ENCODE assay signal across 15 mouse cellular contexts in genomic region chr3:137900149-137900548, GRCm38 (mm10). TPM values are rescaled to one million over a fixed set of nuclear protein-coding genes. Genes with fewer than 3 reads are reported as not detected.
DNase-seq lines count a peak whose midpoint lies in the region; ATAC-seq and TF ChIP-seq lines count a peak whose summit lies in the region.
"Had no signal": no experiment of that assay in that cellular context is flagged by ENCODE, and none has a peak within 500 bp of the region (broad histone marks: within the 10 kb centered on the region; RNA-seq: fewer than 3 reads in every experiment).

No protein-coding gene starts in this region.

- TF ChIP-seq EP300 in lung, postnatal 0 days (IDR thresholded peaks at IDR 0.05) = no peak

- H3K36me3 ChIP-seq in forebrain, embryonic 14.5 days (ENCODE audit: control insufficient read depth, insufficient read depth, low read length) = peaks cover 15% of the 10 kb centered on the region; the same call in 1 of the 2 replicates
- peaks cover 22% of the 10 kb centered on the region for H3K36me3 ChIP-seq in forebrain, embryonic 10.5 days (replicated peaks)
- peaks cover 30% of the 10 kb centered on the region for H3K36me3 ChIP-seq in lung, embryonic 14.5 days (ENCODE audit: insufficient read depth)
- peaks cover 19% of the 10 kb centered on the region for H3K36me3 ChIP-seq in lung, postnatal 0 days (ENCODE audit: insufficient read depth, low read length)

- no peak overlapping the region for H3K9ac ChIP-seq in forebrain, embryonic 14.5 days (ENCODE audit: low read length)
- no peak overlapping the region for H3K9ac ChIP-seq in lung, embryonic 14.5 days
- H3K9ac ChIP-seq in lung, postnatal 0 days (replicated peaks; ENCODE audit: low read depth) = no peak overlapping the region
- H3K9ac ChIP-seq: embryonic facial prominence, embryonic 12.5 days; heart, embryonic 13.5 days; hindbrain, embryonic 15.5 days; limb, embryonic 13.5 days; stomach, embryonic 15.5 days had no signal

- H3K4me2 ChIP-seq in forebrain, embryonic 14.5 days (ENCODE audit: low read length) = no peak overlapping the region
- H3K4me2 ChIP-seq in lung, embryonic 14.5 days = no peak overlapping the region
- H3K4me2 ChIP-seq in lung, postnatal 0 days (replicated peaks; ENCODE audit: low read depth, low read length) = no peak overlapping the region
- H3K4me2 ChIP-seq: embryonic facial prominence, embryonic 12.5 days; heart, embryonic 13.5 days; hindbrain, embryonic 15.5 days; limb, embryonic 13.5 days; stomach, embryonic 15.5 days had no signal

- no peaks in the 10 kb centered on the region for H3K27me3 ChIP-seq in forebrain, embryonic 14.5 days (replicated peaks; ENCODE audit: control insufficient read depth, insufficient read depth, low read length)
- no peaks in the 10 kb centered on the region for H3K27me3 ChIP-seq in forebrain, embryonic 10.5 days (ENCODE audit: poor library complexity, severe bottlenecking)
- H3K27me3 ChIP-seq in lung, embryonic 14.5 days (ENCODE audit: insufficient read depth, low read length) = no peaks in the 10 kb centered on the region
- H3K27me3 ChIP-seq in lung, postnatal 0 days (replicated peaks; ENCODE audit: insufficient read depth, low read length) = no peaks in the 10 kb centered on the region
- H3K27me3 ChIP-seq: embryonic facial prominence, embryonic 12.5 days; heart, embryonic 13.5 days; hindbrain, embryonic 15.5 days; limb, embryonic 13.5 days; stomach, embryonic 15.5 days had no signal

- H3K4me3 ChIP-seq in forebrain, embryonic 14.5 days (ENCODE audit: low read depth, low read length) = no peak overlapping the region
- H3K4me3 ChIP-seq in forebrain, embryonic 10.5 days = no peak overlapping the region
- no peak overlapping the region for H3K4me3 ChIP-seq in lung, embryonic 14.5 days (ENCODE audit: low read depth, low read length)
- H3K4me3 ChIP-seq in lung, postnatal 0 days (ENCODE audit: low read depth, low read length) = no peak overlapping the region
- H3K4me3 ChIP-seq: embryonic facial prominence, embryonic 12.5 days; heart, embryonic 13.5 days; hindbrain, embryonic 15.5 days; limb, embryonic 13.5 days; stomach, embryonic 15.5 days had no signal

- peak; percentile 75 for DNase-seq in forebrain, embryonic 14.5 days (ENCODE audit: low spot score)
- DNase-seq in forebrain, embryonic 10.5 days (ENCODE audit: extremely low spot score, low spot score) = no peak
- peak; percentile 71 for DNase-seq in lung, embryonic 14.5 days
- DNase-seq in lung, postnatal 25 days (ENCODE audit: low spot score) = no peak
- DNase-seq in adrenal gland, postnatal 36 days = peak; percentile 63 to 69
- DNase-seq in lung, postnatal 0 days (ENCODE audit: low spot score) = peak; percentile 66
- no peak for DNase-seq in neural tube, embryonic 10.5 days (ENCODE audit: extremely low spot score, low spot score)
- no peak for DNase-seq in spleen, postnatal 36 days (ENCODE audit: low spot score in 2 of 2)
- DNase-seq: cerebellum, adult 9-10 months; kidney, postnatal 10 days had no signal

- H3K9me3 ChIP-seq in forebrain, embryonic 14.5 days (replicated peaks; ENCODE audit: control insufficient read depth, low read length) = no peaks in the 10 kb centered on the region
- H3K9me3 ChIP-seq in forebrain, embryonic 10.5 days = 0 out of 2 replicates have a peak, but pooled peaks cover 3% of the 10 kb centered on the region
- no peaks in the 10 kb centered on the region for H3K9me3 ChIP-seq in lung, embryonic 14.5 days (ENCODE audit: low read depth, low read length)
- no peaks in the 10 kb centered on the region for H3K9me3 ChIP-seq in lung, postnatal 0 days (ENCODE audit: low read length)
- H3K9me3 ChIP-seq: embryonic facial prominence, embryonic 12.5 days; heart, embryonic 13.5 days; hindbrain, embryonic 15.5 days; limb, embryonic 13.5 days; stomach, embryonic 15.5 days had no signal

- TF ChIP-seq CTCF in lung, embryonic 14.5 days (IDR thresholded peaks at IDR 0.05; ENCODE audit: low read depth) = no peak
- no peak for TF ChIP-seq CTCF in lung, postnatal 0 days (IDR thresholded peaks at IDR 0.05)

- peaks cover 2% of the 10 kb centered on the region; the same call in 1 of the 2 replicates for H3K4me1 ChIP-seq in forebrain, embryonic 14.5 days (ENCODE audit: control insufficient read depth, insufficient read depth, low read length)
- no peaks in the 10 kb centered on the region for H3K4me1 ChIP-seq in forebrain, embryonic 10.5 days
- H3K4me1 ChIP-seq in lung, embryonic 14.5 days (ENCODE audit: insufficient read depth) = no peaks in the 10 kb centered on the region
- no peaks in the 10 kb centered on the region for H3K4me1 ChIP-seq in lung, postnatal 0 days (ENCODE audit: insufficient read depth, low read depth, low read length)
- H3K4me1 ChIP-seq: embryonic facial prominence, embryonic 12.5 days; heart, embryonic 13.5 days; hindbrain, embryonic 15.5 days; limb, embryonic 13.5 days; stomach, embryonic 15.5 days had no signal

- WGBS in forebrain, embryonic 14.5 days = 34% methylated on average over 10 of the region's 10 CpGs
- 92% methylated on average over 10 of the region's 10 CpGs for WGBS in forebrain, embryonic 10.5 days
- 64% methylated on average over 10 of the region's 10 CpGs for WGBS in lung, embryonic 14.5 days
- 56% methylated on average over 10 of the region's 10 CpGs for WGBS in lung, postnatal 0 days

- no peak overlapping the region for H3K27ac ChIP-seq in forebrain, embryonic 14.5 days (ENCODE audit: low read depth, low read length)
- no peak overlapping the region for H3K27ac ChIP-seq in forebrain, embryonic 10.5 days
- no peak overlapping the region for H3K27ac ChIP-seq in lung, embryonic 14.5 days (ENCODE audit: low read depth)
- H3K27ac ChIP-seq in lung, postnatal 0 days (ENCODE audit: low read length) = no peak overlapping the region
- H3K27ac ChIP-seq: embryonic facial prominence, embryonic 12.5 days; heart, embryonic 13.5 days; hindbrain, embryonic 15.5 days; limb, embryonic 13.5 days; stomach, embryonic 15.5 days had no signal

- ATAC-seq in forebrain, embryonic 14.5 days = peak; percentile 60
- no peak for ATAC-seq in lung, embryonic 14.5 days (ENCODE audit: insufficient read depth)
- peak; percentile 28; the same call in 1 of the 2 replicates for ATAC-seq in lung, postnatal 0 days

RNA-seq across cellular contexts. Expression of gene Lamtor3, which starts 18.2 kb away (rescaled TPM):
- polyA plus RNA-seq in forebrain, embryonic 14.5 days (2014; fragmentation: Nextera tagmentation; extraction: Ambion mirVana) = 143 and 153 TPM in 2 replicates
- polyA plus RNA-seq in forebrain, embryonic 10.5 days (2016; fragmentation: Nextera tagmentation; extraction: Ambion mirVana) = 90.1 and 92.3 TPM in 2 replicates
- polyA plus RNA-seq in lung, embryonic 14.5 days (2014; fragmentation: Nextera tagmentation; extraction: Ambion mirVana) = 97.2 and 103 TPM in 2 replicates
- 10 to 100 TPM; 74.6 to 80.6 TPM for total RNA-seq in adrenal gland, postnatal 36 days (2021)
- 114 and 122 TPM in 2 replicates for polyA plus RNA-seq in lung, postnatal 0 days (2015; fragmentation: Nextera tagmentation; extraction: Ambion mirVana)

RNA-seq across cellular contexts. Expression of gene Dnajb14, which starts 32.7 kb away (rescaled TPM):
- polyA plus RNA-seq in forebrain, embryonic 14.5 days (2014; fragmentation: Nextera tagmentation; extraction: Ambion mirVana) = 6.3 and 9.1 TPM in 2 replicates
- polyA plus RNA-seq in forebrain, embryonic 10.5 days (2016; fragmentation: Nextera tagmentation; extraction: Ambion mirVana) = 5.3 and 5.5 TPM in 2 replicates
- polyA plus RNA-seq in lung, embryonic 14.5 days (2014; fragmentation: Nextera tagmentation; extraction: Ambion mirVana) = 12.8 and 15.5 TPM in 2 replicates
- total RNA-seq in adrenal gland, postnatal 36 days (2021) = 10 to 100 TPM; 20.6 to 21.1 TPM
- 10.0 and 12.4 TPM in 2 replicates for polyA plus RNA-seq in lung, postnatal 0 days (2015; fragmentation: Nextera tagmentation; extraction: Ambion mirVana)

RNA-seq across cellular contexts. Expression of gene H2afz, which starts 35.9 kb away (rescaled TPM):
- 1,646 and 1,983 TPM in 2 replicates for polyA plus RNA-seq in forebrain, embryonic 14.5 days (2014; fragmentation: Nextera tagmentation; extraction: Ambion mirVana)
- polyA plus RNA-seq in forebrain, embryonic 10.5 days (2016; fragmentation: Nextera tagmentation; extraction: Ambion mirVana) = 3,633 and 3,684 TPM in 2 replicates
- 2,590 and 2,710 TPM in 2 replicates for polyA plus RNA-seq in lung, embryonic 14.5 days (2014; fragmentation: Nextera tagmentation; extraction: Ambion mirVana)
- total RNA-seq in adrenal gland, postnatal 36 days (2021) = 100 to 1,000 TPM; 149 to 188 TPM
- 577 and 614 TPM in 2 replicates for polyA plus RNA-seq in lung, postnatal 0 days (2015; fragmentation: Nextera tagmentation; extraction: Ambion mirVana)

Comparison
In these comparisons a context has a peak if more than half of its experiments do, and no peak if none do; other contexts are left out.
1. DNase-seq: peak in forebrain, embryonic 14.5 days (single experiment), lung, embryonic 14.5 days (single experiment), adrenal gland, postnatal 36 days (2 of 2) and lung, postnatal 0 days (single experiment); none in forebrain, embryonic 10.5 days (single experiment), lung, postnatal 25 days (single experiment), neural tube, embryonic 10.5 days (single experiment) and spleen, postnatal 36 days (0 of 2).